10 mouse cellular contexts compared by ENCODE assay signal in the genomic region with DNA sequence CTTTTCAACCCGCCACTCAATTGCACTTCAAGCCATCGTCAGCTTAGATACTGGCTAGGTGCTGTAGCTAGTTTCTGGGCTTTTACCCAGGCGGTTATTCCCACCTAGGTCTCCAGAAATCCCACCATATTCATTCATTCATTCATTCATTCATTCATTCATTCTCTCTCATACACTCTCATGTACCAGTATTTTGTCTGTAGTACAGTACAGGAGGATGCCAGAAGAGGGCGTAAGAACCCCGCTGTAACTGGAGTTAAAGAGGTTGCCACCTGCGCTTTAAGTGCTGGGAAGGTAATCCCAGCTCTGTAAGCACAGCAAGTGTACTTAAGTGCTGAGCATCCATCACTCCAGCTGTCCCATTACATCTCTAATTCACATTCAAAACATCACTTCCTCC. TPM values are rescaled to one million over a fixed set of nuclear protein-coding genes. Genes with fewer than 3 reads are reported as not detected.
DNase-seq lines count a peak whose midpoint lies in the region; ATAC-seq lines count a peak whose summit lies in the region.
"Had no signal": no experiment of that assay in that cellular context is flagged by ENCODE, and none has a peak within 500 bp of the region (broad histone marks: within the 10 kb centered on the region; RNA-seq: fewer than 3 reads in every experiment).

No protein-coding gene starts in this region.

- no peaks in the 10 kb centered on the region for H3K9me3 ChIP-seq in forebrain, embryonic 13.5 days (replicated peaks)
- H3K9me3 ChIP-seq in forebrain, embryonic 14.5 days (replicated peaks; ENCODE audit: control insufficient read depth, low read length) = no peaks in the 10 kb centered on the region
- H3K9me3 ChIP-seq in neural tube, embryonic 12.5 days = no peaks in the 10 kb centered on the region
- H3K9me3 ChIP-seq in limb, embryonic 13.5 days = no peaks in the 10 kb centered on the region
- H3K9me3 ChIP-seq in stomach, embryonic 14.5 days (ENCODE audit: control insufficient read depth, low read depth, low read length) = no peaks in the 10 kb centered on the region

- H3K9ac ChIP-seq in forebrain, embryonic 13.5 days = no peak overlapping the region
- H3K9ac ChIP-seq in forebrain, embryonic 14.5 days (ENCODE audit: low read length) = no peak overlapping the region
- no peak overlapping the region for H3K9ac ChIP-seq in neural tube, embryonic 12.5 days
- H3K9ac ChIP-seq in limb, embryonic 13.5 days = no peak overlapping the region
- no peak overlapping the region for H3K9ac ChIP-seq in stomach, embryonic 14.5 days (replicated peaks; ENCODE audit: low read depth, low read length)

- 45% methylated on average over 6 of the region's 6 CpGs for WGBS in forebrain, embryonic 13.5 days
- whole genome bisulfite sequencing in forebrain, embryonic 14.5 days = 43% methylated on average over 6 of the region's 6 CpGs
- WGBS in neural tube, embryonic 12.5 days = 38% methylated on average over 6 of the region's 6 CpGs
- 43% methylated on average over 6 of the region's 6 CpGs for WGBS in limb, embryonic 13.5 days
- 44% methylated on average over 6 of the region's 6 CpGs for WGBS in stomach, embryonic 14.5 days

- H3K4me1 ChIP-seq in forebrain, embryonic 13.5 days = peaks cover 57% of the 10 kb centered on the region
- H3K4me1 ChIP-seq in forebrain, embryonic 14.5 days (ENCODE audit: control insufficient read depth, insufficient read depth, low read length) = peaks cover 33% of the 10 kb centered on the region
- peaks cover 48% of the 10 kb centered on the region for H3K4me1 ChIP-seq in neural tube, embryonic 12.5 days
- peaks cover 36% of the 10 kb centered on the region for H3K4me1 ChIP-seq in limb, embryonic 13.5 days
- peaks cover 17% of the 10 kb centered on the region for H3K4me1 ChIP-seq in stomach, embryonic 14.5 days (ENCODE audit: control insufficient read depth, insufficient read depth, low read length)

- H3K27ac ChIP-seq in forebrain, embryonic 13.5 days = no peak overlapping the region
- H3K27ac ChIP-seq in forebrain, embryonic 14.5 days (ENCODE audit: low read depth, low read length) = no peak overlapping the region
- H3K27ac ChIP-seq in neural tube, embryonic 12.5 days = no peak overlapping the region
- H3K27ac ChIP-seq in limb, embryonic 13.5 days = no peak overlapping the region
- no peak overlapping the region for H3K27ac ChIP-seq in stomach, embryonic 14.5 days (ENCODE audit: low read length)

- 0 out of 2 replicates have a peak overlapping the region, but pooled peaks have one; percentile 56 for H3K4me3 ChIP-seq in forebrain, embryonic 13.5 days
- H3K4me3 ChIP-seq in forebrain, embryonic 14.5 days (ENCODE audit: low read depth, low read length) = no peak overlapping the region
- no peak overlapping the region for H3K4me3 ChIP-seq in neural tube, embryonic 12.5 days
- H3K4me3 ChIP-seq in limb, embryonic 13.5 days = peak overlapping the region; percentile 68; the same call in 1 of the 2 replicates
- H3K4me3 ChIP-seq in stomach, embryonic 14.5 days (ENCODE audit: low read depth, low read length) = no peak overlapping the region

- peaks cover 15% of the 10 kb centered on the region for H3K36me3 ChIP-seq in forebrain, embryonic 13.5 days (ENCODE audit: poor library complexity, severe bottlenecking)
- peaks cover 14% of the 10 kb centered on the region; the same call in 1 of the 2 replicates for H3K36me3 ChIP-seq in forebrain, embryonic 14.5 days (ENCODE audit: control insufficient read depth, insufficient read depth, low read length)
- peaks cover 8% of the 10 kb centered on the region; the same call in 1 of the 2 replicates for H3K36me3 ChIP-seq in neural tube, embryonic 12.5 days
- peaks cover 22% of the 10 kb centered on the region for H3K36me3 ChIP-seq in limb, embryonic 13.5 days
- H3K36me3 ChIP-seq in stomach, embryonic 14.5 days (ENCODE audit: control insufficient read depth, insufficient read depth, low read length) = peaks cover 5% of the 10 kb centered on the region

- no peak for DNase-seq in forebrain, embryonic 14.5 days (ENCODE audit: low spot score)
- DNase-seq in neural tube, embryonic 10.5 days (ENCODE audit: extremely low spot score, low spot score) = no peak
- DNase-seq in adrenal gland, adult 18-20 months (ENCODE audit: low spot score in 2 of 2) = no peak
- DNase-seq in adipocyte (ENCODE audit: low spot score) = no peak
- DNase-seq: heart, postnatal 4 days had no signal

- peak overlapping the region; percentile 82 for H3K4me2 ChIP-seq in forebrain, embryonic 13.5 days
- no peak overlapping the region for H3K4me2 ChIP-seq in forebrain, embryonic 14.5 days (ENCODE audit: low read length)
- H3K4me2 ChIP-seq in neural tube, embryonic 12.5 days (replicated peaks) = peak overlapping the region; percentile 62
- peak overlapping the region; percentile 73 for H3K4me2 ChIP-seq in limb, embryonic 13.5 days (replicated peaks)
- H3K4me2 ChIP-seq in stomach, embryonic 14.5 days (replicated peaks; ENCODE audit: low read depth, low read length) = peak overlapping the region; percentile 68; the same call in 1 of the 2 replicates

- no peaks in the 10 kb centered on the region for H3K27me3 ChIP-seq in forebrain, embryonic 13.5 days
- H3K27me3 ChIP-seq in forebrain, embryonic 14.5 days (replicated peaks; ENCODE audit: control insufficient read depth, insufficient read depth, low read length) = no peaks in the 10 kb centered on the region
- no peaks in the 10 kb centered on the region for H3K27me3 ChIP-seq in neural tube, embryonic 12.5 days (replicated peaks)
- no peaks in the 10 kb centered on the region; the same call in 1 of the 2 replicates for H3K27me3 ChIP-seq in limb, embryonic 13.5 days
- no peaks in the 10 kb centered on the region for H3K27me3 ChIP-seq in stomach, embryonic 14.5 days (ENCODE audit: control insufficient read depth, insufficient read depth, low read length)

- no peak for ATAC-seq in forebrain, embryonic 13.5 days
- no peak for ATAC-seq in forebrain, embryonic 14.5 days
- ATAC-seq in neural tube, embryonic 12.5 days (ENCODE audit: low FRiP score, low read depth) = no peak
- no peak for ATAC-seq in limb, embryonic 13.5 days (ENCODE audit: low FRiP score, low read depth)
- ATAC-seq in stomach, embryonic 14.5 days (ENCODE audit: insufficient number of reproducible peaks, insufficient read depth, low FRiP score, low read depth) = no peak

RNA-seq across cellular contexts. Expression of a gene that starts 0.7 kb away (rescaled TPM):
- 39.0 and 42.0 TPM in 2 replicates for polyA plus RNA-seq in forebrain, embryonic 13.5 days (2015; fragmentation: Nextera tagmentation; extraction: Ambion mirVana)
- 44.4 and 47.2 TPM in 2 replicates for polyA plus RNA-seq in forebrain, embryonic 14.5 days (2014; fragmentation: Nextera tagmentation; extraction: Ambion mirVana)
- polyA plus RNA-seq in neural tube, embryonic 12.5 days (2016; fragmentation: Nextera tagmentation; extraction: Ambion mirVana) = 25.7 and 26.5 TPM in 2 replicates
- 22.9 and 24.5 TPM in 2 replicates for polyA plus RNA-seq in limb, embryonic 13.5 days (2015; fragmentation: Nextera tagmentation; extraction: Ambion mirVana)
- 19.8 and 25.0 TPM in 2 replicates for polyA plus RNA-seq in stomach, embryonic 14.5 days (2014; fragmentation: Nextera tagmentation; extraction: Ambion mirVana)
- total RNA-seq in adrenal gland, adult 18-20 months (2021) = 10 to 100 TPM; 10.9 to 12.0 TPM

RNA-seq across cellular contexts. Expression of a gene that starts 1.8 kb away (rescaled TPM):
- 26.7 and 28.0 TPM in 2 replicates for polyA plus RNA-seq in forebrain, embryonic 13.5 days (2015; fragmentation: Nextera tagmentation; extraction: Ambion mirVana)
- 8.5 and 12.0 TPM in 2 replicates for polyA plus RNA-seq in forebrain, embryonic 14.5 days (2014; fragmentation: Nextera tagmentation; extraction: Ambion mirVana)
- 29.4 and 34.4 TPM in 2 replicates for polyA plus RNA-seq in neural tube, embryonic 12.5 days (2016; fragmentation: Nextera tagmentation; extraction: Ambion mirVana)
- polyA plus RNA-seq in limb, embryonic 13.5 days (2015; fragmentation: Nextera tagmentation; extraction: Ambion mirVana) = 5.6 and 6.2 TPM in 2 replicates
- polyA plus RNA-seq in stomach, embryonic 14.5 days (2014; fragmentation: Nextera tagmentation; extraction: Ambion mirVana) = 6.0 and 6.6 TPM in 2 replicates
- total RNA-seq in adrenal gland, adult 18-20 months (2021) = 1 to 10 TPM; 6.1 to 7.4 TPM

RNA-seq across cellular contexts. Expression of a gene that starts 12.5 kb away (rescaled TPM):
- 9.7 and 9.8 TPM in 2 replicates for polyA plus RNA-seq in forebrain, embryonic 13.5 days (2015; fragmentation: Nextera tagmentation; extraction: Ambion mirVana)
- 8.1 and 9.2 TPM in 2 replicates for polyA plus RNA-seq in forebrain, embryonic 14.5 days (2014; fragmentation: Nextera tagmentation; extraction: Ambion mirVana)
- polyA plus RNA-seq in neural tube, embryonic 12.5 days (2016; fragmentation: Nextera tagmentation; extraction: Ambion mirVana) = 7.6 and 12.0 TPM in 2 replicates
- 13.1 and 13.7 TPM in 2 replicates for polyA plus RNA-seq in limb, embryonic 13.5 days (2015; fragmentation: Nextera tagmentation; extraction: Ambion mirVana)
- polyA plus RNA-seq in stomach, embryonic 14.5 days (2014; fragmentation: Nextera tagmentation; extraction: Ambion mirVana) = 28.7 and 30.8 TPM in 2 replicates
- total RNA-seq in adrenal gland, adult 18-20 months (2021) = 10 to 100 TPM; 25.8 to 29.4 TPM

RNA-seq across cellular contexts. Expression of a gene that starts 22.8 kb away (rescaled TPM):
- 17.5 and 17.7 TPM in 2 replicates for polyA plus RNA-seq in forebrain, embryonic 13.5 days (2015; fragmentation: Nextera tagmentation; extraction: Ambion mirVana)
- polyA plus RNA-seq in forebrain, embryonic 14.5 days (2014; fragmentation: Nextera tagmentation; extraction: Ambion mirVana) = 24.1 and 28.9 TPM in 2 replicates
- 12.3 and 13.8 TPM in 2 replicates for polyA plus RNA-seq in neural tube, embryonic 12.5 days (2016; fragmentation: Nextera tagmentation; extraction: Ambion mirVana)
- polyA plus RNA-seq in limb, embryonic 13.5 days (2015; fragmentation: Nextera tagmentation; extraction: Ambion mirVana) = 1.9 and 2.2 TPM in 2 replicates
- polyA plus RNA-seq in stomach, embryonic 14.5 days (2014; fragmentation: Nextera tagmentation; extraction: Ambion mirVana) = 2.6 and 2.7 TPM in 2 replicates
- 1 to 10 TPM; 3.0 TPM for total RNA-seq in adrenal gland, adult 18-20 months (2021)
- total RNA-seq: common myeloid progenitor, adult 5-6 weeks had no signal

Comparison
In these comparisons a context has a peak if more than half of its experiments do, and no peak if none do; other contexts are left out.
1. H3K4me3 ChIP-seq: peak in forebrain, embryonic 13.5 days (single experiment) and limb, embryonic 13.5 days (single experiment); none in forebrain, embryonic 14.5 days (single experiment), neural tube, embryonic 12.5 days (single experiment) and stomach, embryonic 14.5 days (single experiment).